8 mouse cellular contexts compared by ENCODE assay signal in genomic region chr15:79805246-79805645, GRCm38 (mm10). TPM values are rescaled to one million over a fixed set of nuclear protein-coding genes. Genes with fewer than 3 reads are reported as not detected.
DNase-seq lines count a peak whose midpoint lies in the region; ATAC-seq and TF ChIP-seq lines count a peak whose summit lies in the region.

No protein-coding gene starts in this region.

- no peaks in the 10 kb centered on the region for H3K9me3 ChIP-seq in heart, embryonic 14.5 days (ENCODE audit: control insufficient read depth, low read length)
- H3K9me3 ChIP-seq in hindbrain, embryonic 10.5 days, result no peaks in the 10 kb centered on the region
- H3K9me3 ChIP-seq in midbrain, embryonic 15.5 days, result no peaks in the 10 kb centered on the region

- intact Hi-C loops in heart, postnatal 36 days (cut with DNase I), result no loop called here
- intact Hi-C loops in gastrocnemius, postnatal 14 days (cut with DNase I; ENCODE audit: low total_unique reads), result no loop called here

- no peak overlapping the region for H3K4me3 ChIP-seq in heart, embryonic 14.5 days (ENCODE audit: control insufficient read depth in 1 of 2, insufficient read depth in 1 of 2, low read depth in 1 of 2, low read length in 2 of 2)
- H3K4me3 ChIP-seq in bone marrow macrophage, adult 2 months (ENCODE audit: insufficient read depth, low read length), result 0 out of 2 replicates have a peak overlapping the region, but pooled peaks have one; percentile 56
- peak overlapping the region; percentile 70 for H3K4me3 ChIP-seq in hindbrain, embryonic 10.5 days
- H3K4me3 ChIP-seq in midbrain, embryonic 15.5 days, result peak overlapping the region; percentile 67

- H3K27ac ChIP-seq in heart, embryonic 14.5 days (replicated peaks in 1 of 2; ENCODE audit: control insufficient read depth in 1 of 2, insufficient read depth in 1 of 2, low read depth in 2 of 2, low read length in 2 of 2), result no peak overlapping the region
- no peak overlapping the region for H3K27ac ChIP-seq in bone marrow macrophage, adult 2 months (ENCODE audit: insufficient read depth, low read depth, low read length)
- peak overlapping the region; percentile 86 for H3K27ac ChIP-seq in hindbrain, embryonic 10.5 days
- peak overlapping the region; percentile 88 for H3K27ac ChIP-seq in midbrain, embryonic 15.5 days

- H3K27me3 ChIP-seq in heart, embryonic 14.5 days (ENCODE audit: control insufficient read depth, insufficient read depth, low read length), result peaks cover 81% of the 10 kb centered on the region
- H3K27me3 ChIP-seq in hindbrain, embryonic 10.5 days (ENCODE audit: insufficient read depth, poor library complexity, severe bottlenecking), result peaks cover 84% of the 10 kb centered on the region
- H3K27me3 ChIP-seq in midbrain, embryonic 15.5 days (replicated peaks), result peaks cover 34% of the 10 kb centered on the region

- TF ChIP-seq POLR2A in bone marrow macrophage, adult 2 months (IDR thresholded peaks at IDR 0.05; ENCODE audit: borderline replicate concordance, low read depth, low read length), result no peak

- no peaks in the 10 kb centered on the region for H3K36me3 ChIP-seq in heart, embryonic 14.5 days (ENCODE audit: control insufficient read depth, insufficient read depth, low read length)
- H3K36me3 ChIP-seq in hindbrain, embryonic 10.5 days, result no peaks in the 10 kb centered on the region
- H3K36me3 ChIP-seq in midbrain, embryonic 15.5 days (replicated peaks), result no peaks in the 10 kb centered on the region

- H3K4me2 ChIP-seq in heart, embryonic 14.5 days (ENCODE audit: low read length), result peak overlapping the region; percentile 78; the same call in 1 of the 2 replicates
- H3K4me2 ChIP-seq in midbrain, embryonic 15.5 days, result peak overlapping the region; percentile 81

- DNase-seq in heart, postnatal 36 days, result no peak
- no peak for DNase-seq in hindbrain, embryonic 10.5 days (ENCODE audit: low spot score)
- no peak for DNase-seq in gastrocnemius, postnatal 14 days
- DNase-seq in left cerebral cortex, adult 11 months (ENCODE audit: low spot score), result no peak
- DNase-seq in natural killer cell, adult 2 months (ENCODE audit: low spot score in 2 of 2), result no peak

- no peak overlapping the region for H3K9ac ChIP-seq in heart, embryonic 14.5 days (ENCODE audit: low read length)
- peak overlapping the region; percentile 81; the same call in 1 of the 2 replicates for H3K9ac ChIP-seq in midbrain, embryonic 15.5 days

- WGBS in heart, embryonic 14.5 days, result 30% methylated on average over 8 of the region's 8 CpGs
- 22% methylated on average over 8 of the region's 8 CpGs for WGBS in hindbrain, embryonic 10.5 days
- WGBS in midbrain, embryonic 15.5 days, result 19% methylated on average over 8 of the region's 8 CpGs

- TF ChIP-seq CTCF in bone marrow macrophage, adult 2 months (IDR thresholded peaks at IDR 0.05; ENCODE audit: low read depth, low read length), result no peak

- no peak for ATAC-seq in heart, embryonic 14.5 days (ENCODE audit: insufficient number of reproducible peaks, insufficient read depth, low FRiP score, low read depth)
- ATAC-seq in midbrain, embryonic 15.5 days (replicated peaks), result 0 out of 2 replicates have a peak, but pooled peaks have one; percentile 2

- H3K4me1 ChIP-seq in heart, embryonic 14.5 days (ENCODE audit: control insufficient read depth in 2 of 2, insufficient read depth in 2 of 2, low read length in 2 of 2), result peaks cover 0 to 7% of the 10 kb centered on the region in 2 experiments; a peak in 1 of 4 replicates
- no peaks in the 10 kb centered on the region for H3K4me1 ChIP-seq in bone marrow macrophage, adult 2 months (ENCODE audit: control insufficient read depth, insufficient read depth, low read length)
- peaks cover 21% of the 10 kb centered on the region for H3K4me1 ChIP-seq in hindbrain, embryonic 10.5 days (replicated peaks)
- peaks cover 34% of the 10 kb centered on the region for H3K4me1 ChIP-seq in midbrain, embryonic 15.5 days

RNA-seq across cellular contexts. Expression of gene Nptxr, which starts 0.7 kb away (rescaled TPM):
- 0.70 and 1.3 TPM in 2 replicates for polyA plus RNA-seq in heart, embryonic 14.5 days (2014; fragmentation: Nextera tagmentation; extraction: Ambion mirVana)
- 1 to 10 TPM; 1.5 to 1.7 TPM for total RNA-seq in heart, postnatal 36 days (2021)
- polyA plus RNA-seq in bone marrow macrophage, adult 2 months (2012; ENCODE audit: insufficient read depth, insufficient read length, missing spikeins), result 3.1 and 4.5 TPM in 2 replicates
- polyA plus RNA-seq in hindbrain, embryonic 10.5 days (2016; fragmentation: Nextera tagmentation; extraction: Ambion mirVana), result 2.2 and 4.6 TPM in 2 replicates
- polyA plus RNA-seq in midbrain, embryonic 15.5 days (2015; fragmentation: Nextera tagmentation; extraction: Ambion mirVana), result 52.0 and 54.8 TPM in 2 replicates
- 1 to 10 TPM; 1.9 to 2.6 TPM for total RNA-seq in gastrocnemius, postnatal 14 days (2021)

RNA-seq across cellular contexts. Expression of gene Dnal4, which starts 27.6 kb away (rescaled TPM):
- polyA plus RNA-seq in heart, embryonic 14.5 days (2014; fragmentation: Nextera tagmentation; extraction: Ambion mirVana), result 36.0 and 40.9 TPM in 2 replicates
- 10 to 100 TPM; 17.7 to 22.5 TPM for total RNA-seq in heart, postnatal 36 days (2021)
- 23.9 and 26.0 TPM in 2 replicates for polyA plus RNA-seq in bone marrow macrophage, adult 2 months (2012; ENCODE audit: insufficient read depth, insufficient read length, missing spikeins)
- polyA plus RNA-seq in hindbrain, embryonic 10.5 days (2016; fragmentation: Nextera tagmentation; extraction: Ambion mirVana), result 68.0 and 83.0 TPM in 2 replicates
- polyA plus RNA-seq in midbrain, embryonic 15.5 days (2015; fragmentation: Nextera tagmentation; extraction: Ambion mirVana), result 80.6 and 81.1 TPM in 2 replicates
- 1 to 10 TPM; 7.4 to 7.6 TPM for total RNA-seq in gastrocnemius, postnatal 14 days (2021)

RNA-seq across cellular contexts. Expression of gene Npcd, which starts 28.8 kb away (rescaled TPM):
- 0.54 TPM in 1 of 2 replicates, not detected in the other for polyA plus RNA-seq in heart, embryonic 14.5 days (2014; fragmentation: Nextera tagmentation; extraction: Ambion mirVana)
- total RNA-seq in heart, postnatal 36 days (2021), result under 1 TPM in 1 of 2 experiments, not detected in 1; 0.30 TPM
- polyA plus RNA-seq in bone marrow macrophage, adult 2 months (2012; ENCODE audit: insufficient read depth, insufficient read length, missing spikeins), result not detected in 2 replicates
- 0.14 and 0.17 TPM in 2 replicates for polyA plus RNA-seq in hindbrain, embryonic 10.5 days (2016; fragmentation: Nextera tagmentation; extraction: Ambion mirVana)
- 0.42 and 0.98 TPM in 2 replicates for polyA plus RNA-seq in midbrain, embryonic 15.5 days (2015; fragmentation: Nextera tagmentation; extraction: Ambion mirVana)
- total RNA-seq in gastrocnemius, postnatal 14 days (2021), result under 1 TPM; 0.47 to 0.55 TPM

RNA-seq across cellular contexts. Expression of gene Cbx6, which starts 29.2 kb away (rescaled TPM):
- 23.1 and 33.0 TPM in 2 replicates for polyA plus RNA-seq in heart, embryonic 14.5 days (2014; fragmentation: Nextera tagmentation; extraction: Ambion mirVana)
- 10 to 100 TPM; 25.8 to 29.7 TPM for total RNA-seq in heart, postnatal 36 days (2021)
- polyA plus RNA-seq in bone marrow macrophage, adult 2 months (2012; ENCODE audit: insufficient read depth, insufficient read length, missing spikeins), result 7.4 and 7.9 TPM in 2 replicates
- polyA plus RNA-seq in hindbrain, embryonic 10.5 days (2016; fragmentation: Nextera tagmentation; extraction: Ambion mirVana), result 20.7 and 26.1 TPM in 2 replicates
- polyA plus RNA-seq in midbrain, embryonic 15.5 days (2015; fragmentation: Nextera tagmentation; extraction: Ambion mirVana), result 70.6 and 75.7 TPM in 2 replicates
- total RNA-seq in gastrocnemius, postnatal 14 days (2021), result 10 to 100 TPM; 21.2 to 23.5 TPM

Comparison
In these comparisons a context has a peak if more than half of its experiments do, and no peak if none do; other contexts are left out.
1. H3K27ac ChIP-seq: peak in hindbrain, embryonic 10.5 days (single experiment) and midbrain, embryonic 15.5 days (single experiment); none in heart, embryonic 14.5 days (0 of 2) and bone marrow macrophage, adult 2 months (single experiment).
2. H3K4me3 ChIP-seq: peak in bone marrow macrophage, adult 2 months (single experiment), hindbrain, embryonic 10.5 days (single experiment) and midbrain, embryonic 15.5 days (single experiment); none in heart, embryonic 14.5 days (0 of 2).